Mouse (Mus musculus): ENCODE data around the gene Cuta. TPM values are rescaled to one million over a fixed set of nuclear protein-coding genes. Genes with fewer than 3 reads are reported as not detected.
A peak's percentile ranks its signal among the peaks of the same experiment; 100 is the strongest.

Cuta gene
- polyA plus RNA-seq, 1 experiment from 2014 or later, result 145 TPM

GRCm38 (mm10) chr17:26941031-26941789 lies 1.8 kb upstream of the Cuta start, which contains the start of gene Syngap1:
Gene Syngap1 (plus strand): TSS chr17:26941253.
- Histone ChIP-seq H3K27me3 (no peaks in the 10 kb centered on the region), H3K9me3 (no peaks in the 10 kb centered on the region), H3K36me3 (peaks cover 17% of the 10 kb centered on the region), H3K4me3 (replicated peaks) (peak within 1 kb of the TSS; percentile 56), H3K27ac (peak within 1 kb of the TSS; percentile 94), H3K9ac (replicated peaks) (peak within 1 kb of the TSS; percentile 80), H3K4me1 (replicated peaks) (peaks cover 76% of the 10 kb centered on the region), H3K4me2 (replicated peaks) (peak within 1 kb of the TSS; percentile 95)
- WGBS, result 2% methylated on average over 23 of the region's 24 CpGs
- ATAC-seq, result no peak

- no peaks in the 10 kb centered on the region for H3K27me3 ChIP-seq
- 0% methylated on average over 3 of the region's 3 CpGs for WGBS
- peak overlapping the region; percentile 72 for H3K9ac ChIP-seq (replicated peaks)
- peak overlapping the region; percentile 56 for H3K4me3 ChIP-seq (replicated peaks)
- peak overlapping the region; percentile 94 for H3K27ac ChIP-seq
- no peak; the same call in 1 of the 2 replicates for ATAC-seq
- peaks cover 64% of the 10 kb centered on the region for H3K4me1 ChIP-seq (replicated peaks)
- H3K36me3 ChIP-seq, result peaks cover 30% of the 10 kb centered on the region
- H3K4me2 ChIP-seq (replicated peaks), result peak overlapping the region; percentile 95
- H3K9me3 ChIP-seq, result no peaks in the 10 kb centered on the region
Observed at GRCm38 (mm10) chr17:26939973-26940300, 568 bp upstream of the Cuta start.

- Histone ChIP-seq H3K36me3 (peaks cover 33% of the 10 kb centered on the region), H3K4me1 (replicated peaks) (peaks cover 61% of the 10 kb centered on the region), H3K27me3 (no peaks in the 10 kb centered on the region), H3K27ac (peak overlapping the region; percentile 65), H3K4me2 (replicated peaks) (peak overlapping the region; percentile 95), H3K9ac (replicated peaks) (peak overlapping the region; percentile 79), H3K4me3 (replicated peaks) (peak overlapping the region; percentile 56), H3K9me3 (no peaks in the 10 kb centered on the region)
- under 1% methylated on average over 22 of the region's 22 CpGs for WGBS
- ATAC-seq, result peak; percentile 7
Observed at GRCm38 (mm10) chr17:26938731-26939130, 638 bp downstream of the Cuta start.

GRCm38 (mm10) chr17:26937883-26938695 lies 1.3 kb downstream of the Cuta start:
- Histone ChIP-seq H3K9ac (replicated peaks) (peak overlapping the region; percentile 79), H3K9me3 (no peaks in the 10 kb centered on the region), H3K4me2 (replicated peaks) (peak overlapping the region; percentile 95), H3K27ac (peak overlapping the region; percentile 65), H3K27me3 (no peaks in the 10 kb centered on the region), H3K36me3 (peaks cover 33% of the 10 kb centered on the region), H3K4me3 (replicated peaks) (peak overlapping the region; percentile 56), H3K4me1 (replicated peaks) (peaks cover 61% of the 10 kb centered on the region)
- 58% methylated on average over 16 of the region's 16 CpGs for WGBS
- ATAC-seq, result no peak

GRCm38 (mm10) chr17:26936921-26937695 lies 2.3 kb downstream of the Cuta start:
- ATAC-seq, result no peak
- H3K36me3 ChIP-seq, result peaks cover 33% of the 10 kb centered on the region
- no peak overlapping the region for H3K27ac ChIP-seq
- peaks cover 57% of the 10 kb centered on the region for H3K4me1 ChIP-seq (replicated peaks)
- no peaks in the 10 kb centered on the region for H3K27me3 ChIP-seq
- H3K4me3 ChIP-seq (replicated peaks), result no peak overlapping the region
- 88% methylated on average over 15 of the region's 15 CpGs for WGBS
- H3K4me2 ChIP-seq (replicated peaks), result no peak overlapping the region
- no peaks in the 10 kb centered on the region for H3K9me3 ChIP-seq
- H3K9ac ChIP-seq (replicated peaks), result no peak overlapping the region

GRCm38 (mm10) chr17:26936453-26936852 lies 2.9 kb downstream of the Cuta start:
- no peak overlapping the region for H3K4me3 ChIP-seq (replicated peaks)
- H3K9me3 ChIP-seq, result no peaks in the 10 kb centered on the region
- H3K27me3 ChIP-seq, result no peaks in the 10 kb centered on the region
- 85% methylated on average over 12 of the region's 12 CpGs for WGBS
- no peak overlapping the region for H3K9ac ChIP-seq (replicated peaks)
- no peak for ATAC-seq
- peaks cover 52% of the 10 kb centered on the region for H3K4me1 ChIP-seq (replicated peaks)
- H3K4me2 ChIP-seq (replicated peaks), result no peak overlapping the region
- H3K27ac ChIP-seq, result no peak overlapping the region
- peaks cover 33% of the 10 kb centered on the region for H3K36me3 ChIP-seq

- H3K36me3 ChIP-seq, result peaks cover 39% of the 10 kb centered on the region
- H3K27ac ChIP-seq, result no peak overlapping the region
- no peak for ATAC-seq
- no peak overlapping the region for H3K4me2 ChIP-seq (replicated peaks)
- H3K9me3 ChIP-seq, result no peaks in the 10 kb centered on the region
- peaks cover 41% of the 10 kb centered on the region for H3K4me1 ChIP-seq (replicated peaks)
- 0 out of 2 replicates have a peak overlapping the region, but pooled peaks have one; percentile 3 for H3K9ac ChIP-seq (replicated peaks)
- H3K4me3 ChIP-seq (replicated peaks), result no peak overlapping the region
- no peaks in the 10 kb centered on the region for H3K27me3 ChIP-seq
- 90% methylated on average over 9 of the region's 9 CpGs for WGBS
Observed at GRCm38 (mm10) chr17:26935027-26935426, 4.3 kb downstream of the Cuta start.

GRCm38 (mm10) chr17:26933885-26934827 lies 5.2 kb downstream of the Cuta start:
- H3K36me3 ChIP-seq, result peaks cover 39% of the 10 kb centered on the region
- no peaks in the 10 kb centered on the region for H3K9me3 ChIP-seq
- no peaks in the 10 kb centered on the region for H3K27me3 ChIP-seq
- peak overlapping the region; percentile 88 for H3K9ac ChIP-seq (replicated peaks)
- peaks cover 38% of the 10 kb centered on the region for H3K4me1 ChIP-seq (replicated peaks)
- WGBS, result 81% methylated on average over 16 of the region's 16 CpGs
- no peak for ATAC-seq
- H3K4me3 ChIP-seq (replicated peaks), result peak overlapping the region; percentile 72
- H3K4me2 ChIP-seq (replicated peaks), result peak overlapping the region; percentile 94
- no peak overlapping the region for H3K27ac ChIP-seq

GRCm38 (mm10) chr17:26933419-26933818 lies 6.0 kb downstream of the Cuta start:
- peak overlapping the region; percentile 72 for H3K4me3 ChIP-seq (replicated peaks)
- peak overlapping the region; percentile 82 for H3K27ac ChIP-seq
- H3K4me2 ChIP-seq (replicated peaks), result peak overlapping the region; percentile 94
- H3K27me3 ChIP-seq, result no peaks in the 10 kb centered on the region
- no peaks in the 10 kb centered on the region for H3K9me3 ChIP-seq
- H3K4me1 ChIP-seq (replicated peaks), result peaks cover 33% of the 10 kb centered on the region
- WGBS, result 9% methylated on average over 13 of the region's 13 CpGs
- H3K36me3 ChIP-seq, result peaks cover 45% of the 10 kb centered on the region
- ATAC-seq, result peak; percentile 51
- H3K9ac ChIP-seq (replicated peaks), result peak overlapping the region; percentile 88

- under 1% methylated on average over 41 of the region's 43 CpGs for WGBS
- ATAC-seq, result peak; percentile 86
- Histone ChIP-seq H3K4me3 (replicated peaks) (peak within 1 kb of the TSS; percentile 72), H3K9me3 (no peaks in the 10 kb centered on the region), H3K27ac (peak within 1 kb of the TSS; percentile 82), H3K36me3 (peaks cover 46% of the 10 kb centered on the region), H3K9ac (replicated peaks) (peak within 1 kb of the TSS; percentile 88), H3K27me3 (no peaks in the 10 kb centered on the region), H3K4me2 (replicated peaks) (peak within 1 kb of the TSS; percentile 94), H3K4me1 (replicated peaks) (peaks cover 28% of the 10 kb centered on the region)
Observed at GRCm38 (mm10) chr17:26932839-26933398, 6.5 kb downstream of the Cuta start, which contains the start of gene Phf1. Gene Phf1 (plus strand): TSS chr17:26933052.
